Mouse (Mus musculus) kidney, adult 18-20 months (tissue): Measurements from ENCODE around the gene Msh3.

ENCODE experiments used
- DNase-seq: peaks from one replicate; pipeline ENCODE4 v3.0.0; 2021

The Msh3 gene

GRCm38 (mm10) chr13:92328000-92328399 lies 26.8 kb downstream of the Msh3 start:
- DNase-seq, result no peak

- DNase-seq, result no peak
These were observed 28.8 kb downstream of the Msh3 start for GRCm38 (mm10) chr13:92326030-92326429.

- DNase-seq, result no peak
These were observed 34.0 kb downstream of the Msh3 start for GRCm38 (mm10) chr13:92320770-92321169.

- no peak for DNase-seq
These were observed 40.2 kb downstream of the Msh3 start for GRCm38 (mm10) chr13:92314613-92315012.

GRCm38 (mm10) chr13:92305680-92306079 lies 49.1 kb downstream of the Msh3 start, which contains the start of gene Gm20379:
Gene Gm20379, plus strand, starts transcription at chr13:92305980.
- DNase-seq, result no peak

GRCm38 (mm10) chr13:92304291-92304690 lies 50.5 kb downstream of the Msh3 start:
- no peak for DNase-seq

- DNase-seq, result no peak
These were observed 51.5 kb downstream of the Msh3 start for GRCm38 (mm10) chr13:92303062-92303948.

GRCm38 (mm10) chr13:92302466-92302865 lies 52.3 kb downstream of the Msh3 start:
- DNase-seq, result no peak

- DNase-seq, result no peak
These were observed 53.0 kb downstream of the Msh3 start for GRCm38 (mm10) chr13:92301754-92302153.

GRCm38 (mm10) chr13:92299522-92299921 lies 55.3 kb downstream of the Msh3 start:
- DNase-seq, result no peak

- no peak for DNase-seq
These were observed 57.8 kb downstream of the Msh3 start for GRCm38 (mm10) chr13:92297021-92297420.

GRCm38 (mm10) chr13:92296490-92296889 lies 58.3 kb downstream of the Msh3 start:
- DNase-seq, result no peak

- no peak for DNase-seq
These were observed 60.9 kb downstream of the Msh3 start for GRCm38 (mm10) chr13:92293883-92294282.

- peak; percentile 24 for DNase-seq
These were observed 63.2 kb downstream of the Msh3 start for GRCm38 (mm10) chr13:92291605-92292004.

GRCm38 (mm10) chr13:92277027-92277426 lies 77.8 kb downstream of the Msh3 start:
- DNase-seq, result no peak

GRCm38 (mm10) chr13:92275292-92275691 lies 79.5 kb downstream of the Msh3 start:
- DNase-seq, result no peak

GRCm38 (mm10) chr13:92274274-92275198 lies 80.3 kb downstream of the Msh3 start:
- DNase-seq, result peak; percentile 76

- DNase-seq, result no peak
These were observed 87.7 kb downstream of the Msh3 start for GRCm38 (mm10) chr13:92267076-92267475.

GRCm38 (mm10) chr13:92263566-92263965 lies 91.2 kb downstream of the Msh3 start:
- no peak for DNase-seq

GRCm38 (mm10) chr13:92261329-92261728 lies 93.5 kb downstream of the Msh3 start:
- DNase-seq, result no peak

- DNase-seq, result no peak
These were observed 99.3 kb downstream of the Msh3 start for GRCm38 (mm10) chr13:92255480-92255879.

GRCm38 (mm10) chr13:92253850-92254249 lies 101.0 kb downstream of the Msh3 start:
- DNase-seq, result no peak

- no peak for DNase-seq
These were observed 102.5 kb downstream of the Msh3 start for GRCm38 (mm10) chr13:92252331-92252730.

- DNase-seq, result no peak
These were observed 107.2 kb downstream of the Msh3 start for GRCm38 (mm10) chr13:92247576-92247975.
